Mouse (Mus musculus): ENCODE measurements around the gene Palm. TPM values are rescaled to one million over a fixed set of nuclear protein-coding genes. Genes with fewer than 3 reads are reported as not detected.

Palm gene
- polyA plus RNA-seq, 1 experiment from 2014 or later: 29.6 TPM

DNA sequence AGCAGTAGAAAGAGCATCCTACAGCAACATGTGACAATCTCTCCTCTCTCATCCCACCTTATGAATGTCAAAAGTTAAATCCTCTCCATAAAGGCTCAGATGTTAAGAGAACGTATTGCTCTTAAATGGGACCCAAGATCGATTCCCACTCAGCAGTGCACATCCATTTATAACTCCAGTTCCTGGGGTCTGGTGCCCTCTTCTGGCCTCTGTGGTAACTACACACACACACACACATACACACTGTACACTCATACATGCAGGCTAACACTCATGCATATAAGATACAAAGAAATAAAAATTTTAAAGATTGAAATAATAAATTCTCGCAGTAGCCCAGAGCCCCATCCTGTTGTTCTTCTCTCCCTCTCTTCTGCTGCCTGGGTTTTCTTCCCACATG is 43.5 kb downstream of the Palm start:
- ATAC-seq: no peak
- H3K4me1 ChIP-seq (ENCODE audit: insufficient read depth, low read depth, low read length): peaks cover 3% of the 10 kb centered on the region; the same call in 1 of the 2 replicates
- H3K36me3 ChIP-seq (ENCODE audit: insufficient read depth, low read length): no peaks in the 10 kb centered on the region
- no peaks in the 10 kb centered on the region for H3K27me3 ChIP-seq (replicated peaks; ENCODE audit: insufficient read depth, low read length)
- DNase-seq (ENCODE audit: low spot score): no peak
- no peak overlapping the region for H3K27ac ChIP-seq (ENCODE audit: low read length)
- H3K9me3 ChIP-seq (ENCODE audit: low read length): no peaks in the 10 kb centered on the region
- H3K4me3 ChIP-seq (ENCODE audit: low read depth, low read length): no peak overlapping the region
- TF ChIP-seq EP300 (IDR thresholded peaks at IDR 0.05) (no peak), CTCF (IDR thresholded peaks at IDR 0.05) (peak; percentile 52)
- WGBS: 99% methylated on average over 3 of the region's 3 CpGs
- H3K4me2 ChIP-seq (replicated peaks; ENCODE audit: low read depth, low read length): no peak overlapping the region
- no peak overlapping the region for H3K9ac ChIP-seq (replicated peaks; ENCODE audit: low read depth)

DNA sequence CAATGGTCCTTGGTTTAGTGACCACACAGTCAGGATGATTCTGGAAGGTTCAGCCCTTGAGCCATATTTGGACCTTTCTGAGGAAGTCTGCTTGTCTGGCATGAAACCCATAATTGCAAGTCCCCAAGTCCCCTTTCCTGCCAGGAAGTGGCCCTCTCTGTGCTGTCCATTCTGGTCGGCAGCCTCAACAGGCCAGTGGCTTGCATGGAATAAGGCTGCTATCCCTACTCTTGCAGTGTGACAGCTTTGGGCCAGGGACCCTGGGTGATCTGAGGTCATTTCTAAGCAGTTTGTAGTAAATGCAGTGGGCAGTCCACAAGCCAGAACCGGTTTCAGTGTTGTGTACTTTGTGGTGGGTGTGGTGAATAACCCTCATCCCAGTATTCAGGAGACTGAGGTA is 44.8 kb downstream of the Palm start:
- Histone ChIP-seq H3K36me3 (ENCODE audit: insufficient read depth, low read length) (no peaks in the 10 kb centered on the region), H3K27me3 (replicated peaks; ENCODE audit: insufficient read depth, low read length) (no peaks in the 10 kb centered on the region), H3K9ac (replicated peaks; ENCODE audit: low read depth) (no peak overlapping the region), H3K4me1 (ENCODE audit: insufficient read depth, low read depth, low read length) (peaks cover 3% of the 10 kb centered on the region; the same call in 1 of the 2 replicates), H3K27ac (ENCODE audit: low read length) (no peak overlapping the region), H3K4me3 (ENCODE audit: low read depth, low read length) (no peak overlapping the region), H3K9me3 (ENCODE audit: low read length) (no peaks in the 10 kb centered on the region), H3K4me2 (replicated peaks; ENCODE audit: low read depth, low read length) (no peak overlapping the region)
- 21% methylated on average over 2 of the region's 2 CpGs for WGBS
- TF ChIP-seq EP300 (IDR thresholded peaks at IDR 0.05) (no peak), CTCF (IDR thresholded peaks at IDR 0.05) (no peak)
- ATAC-seq (no peak), DNase-seq (ENCODE audit: low spot score) (no peak)

- ATAC-seq: no peak
- H3K9ac ChIP-seq (replicated peaks; ENCODE audit: low read depth): no peak overlapping the region
- H3K36me3 ChIP-seq (ENCODE audit: insufficient read depth, low read length): no peaks in the 10 kb centered on the region
- no peaks in the 10 kb centered on the region for H3K27me3 ChIP-seq (replicated peaks; ENCODE audit: insufficient read depth, low read length)
- DNase-seq (ENCODE audit: low spot score): no peak
- peak overlapping the region; percentile 88 for H3K27ac ChIP-seq (ENCODE audit: low read length)
- no peaks in the 10 kb centered on the region for H3K9me3 ChIP-seq (ENCODE audit: low read length)
- H3K4me1 ChIP-seq (ENCODE audit: insufficient read depth, low read depth, low read length): peaks cover 3% of the 10 kb centered on the region; the same call in 1 of the 2 replicates
- no peak overlapping the region for H3K4me3 ChIP-seq (ENCODE audit: low read depth, low read length)
- WGBS: 89% methylated on average over 3 of the region's 3 CpGs
- TF ChIP-seq EP300 (IDR thresholded peaks at IDR 0.05) (no peak), CTCF (IDR thresholded peaks at IDR 0.05) (no peak)
- H3K4me2 ChIP-seq (replicated peaks; ENCODE audit: low read depth, low read length): peak overlapping the region; percentile 62; the same call in 1 of the 2 replicates
These were observed 46.7 kb downstream of the Palm start for GRCm38 (mm10) chr10:79840091-79840490.

- peak overlapping the region; percentile 62 for H3K4me2 ChIP-seq (replicated peaks; ENCODE audit: low read depth, low read length)
- no peaks in the 10 kb centered on the region for H3K27me3 ChIP-seq (replicated peaks; ENCODE audit: insufficient read depth, low read length)
- peaks cover 3% of the 10 kb centered on the region; the same call in 1 of the 2 replicates for H3K4me1 ChIP-seq (ENCODE audit: insufficient read depth, low read depth, low read length)
- no peaks in the 10 kb centered on the region for H3K9me3 ChIP-seq (ENCODE audit: low read length)
- H3K36me3 ChIP-seq (ENCODE audit: insufficient read depth, low read length): no peaks in the 10 kb centered on the region
- peak overlapping the region; percentile 24 for H3K9ac ChIP-seq (replicated peaks; ENCODE audit: low read depth)
- H3K4me3 ChIP-seq (ENCODE audit: low read depth, low read length): peak overlapping the region; percentile 34
- peak; percentile 97 for DNase-seq (ENCODE audit: low spot score)
- peak; percentile 94 for ATAC-seq
- H3K27ac ChIP-seq (ENCODE audit: low read length): peak overlapping the region; percentile 88
- peak; percentile 50 for TF ChIP-seq CTCF (IDR thresholded peaks at IDR 0.05)
- peak; percentile 70 for TF ChIP-seq EP300 (IDR thresholded peaks at IDR 0.05)
- WGBS: under 1% methylated on average over 24 of the region's 24 CpGs
These were observed 47.5 kb downstream of the Palm start for GRCm38 (mm10) chr10:79840644-79841551.

- no peak overlapping the region for H3K9ac ChIP-seq (replicated peaks; ENCODE audit: low read depth)
- H3K36me3 ChIP-seq (ENCODE audit: insufficient read depth, low read length): no peaks in the 10 kb centered on the region
- TF ChIP-seq EP300 (IDR thresholded peaks at IDR 0.05) (no peak), CTCF (IDR thresholded peaks at IDR 0.05) (no peak)
- DNase-seq (ENCODE audit: low spot score) (no peak), ATAC-seq (no peak)
- no peaks in the 10 kb centered on the region for H3K27me3 ChIP-seq (replicated peaks; ENCODE audit: insufficient read depth, low read length)
- H3K27ac ChIP-seq (ENCODE audit: low read length): peak overlapping the region; percentile 26; the same call in 1 of the 2 replicates
- no peak overlapping the region for H3K4me3 ChIP-seq (ENCODE audit: low read depth, low read length)
- H3K9me3 ChIP-seq (ENCODE audit: low read length): no peaks in the 10 kb centered on the region
- H3K4me1 ChIP-seq (ENCODE audit: insufficient read depth, low read depth, low read length): peaks cover 3% of the 10 kb centered on the region; the same call in 1 of the 2 replicates
- no peak overlapping the region for H3K4me2 ChIP-seq (replicated peaks; ENCODE audit: low read depth, low read length)
- WGBS: 59% methylated on average over 3 of the region's 3 CpGs
These were observed 49.0 kb downstream of the Palm start for GRCm38 (mm10) chr10:79842322-79842721.

DNA sequence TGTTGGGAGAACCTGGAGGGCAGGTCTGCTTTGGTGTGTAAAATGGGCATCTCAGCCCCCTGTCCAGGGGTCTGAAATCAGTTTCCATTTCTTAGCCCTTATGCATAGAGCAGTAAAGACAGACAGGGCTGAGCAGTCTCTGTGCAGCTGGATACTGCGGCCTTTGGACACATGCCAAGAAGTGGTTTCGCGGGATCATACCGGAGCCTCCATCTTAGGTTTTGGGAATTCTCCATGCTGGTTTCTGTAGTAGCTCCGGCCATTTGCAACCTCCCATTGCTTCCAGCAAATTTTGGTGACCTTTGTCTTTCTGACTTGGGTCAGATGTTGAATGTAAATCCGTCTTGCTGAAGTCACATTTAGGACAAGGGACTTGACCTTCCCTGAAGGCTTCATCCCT is 50.1 kb downstream of the Palm start:
- TF ChIP-seq CTCF (IDR thresholded peaks at IDR 0.05): no peak
- no peak for TF ChIP-seq EP300 (IDR thresholded peaks at IDR 0.05)
- DNase-seq (ENCODE audit: low spot score): no peak
- WGBS: 26% methylated on average over 6 of the region's 6 CpGs

More for the DNA sequence above, 50.1 kb downstream of the Palm start:
- no peak for ATAC-seq
- no peak overlapping the region for H3K27ac ChIP-seq (ENCODE audit: low read length)
- H3K4me1 ChIP-seq (ENCODE audit: insufficient read depth, low read depth, low read length): peaks cover 3% of the 10 kb centered on the region; the same call in 1 of the 2 replicates
- H3K4me2 ChIP-seq (replicated peaks; ENCODE audit: low read depth, low read length): no peak overlapping the region
- no peak overlapping the region for H3K4me3 ChIP-seq (ENCODE audit: low read depth, low read length)
- H3K36me3 ChIP-seq (ENCODE audit: insufficient read depth, low read length): no peaks in the 10 kb centered on the region
- H3K27me3 ChIP-seq (replicated peaks; ENCODE audit: insufficient read depth, low read length): no peaks in the 10 kb centered on the region
- H3K9me3 ChIP-seq (ENCODE audit: low read length): no peaks in the 10 kb centered on the region
- H3K9ac ChIP-seq (replicated peaks; ENCODE audit: low read depth): no peak overlapping the region

Data from lung, postnatal 0 days (tissue).